Mouse (Mus musculus) testis, adult 2 months (tissue): ENCODE measurements around the gene Ublcp1. TPM values are rescaled to one million over a fixed set of nuclear protein-coding genes. Genes with fewer than 3 reads are reported as not detected.

Experiments used
- H3K27ac ChIP-seq: fragments of 200-500 bp; 2 replicates; pipeline ENCODE4 v1.5.1; 2012; ENCODE audit warnings: low read depth, low read length; ENCODE audit not compliant: control insufficient read depth, insufficient read depth
- H3K27me3 ChIP-seq: fragments of 200-500 bp; 2 replicates; pipeline ENCODE4 v1.6.1; 2012; ENCODE audit warnings: mild to moderate bottlenecking, low read length, moderate library complexity; ENCODE audit not compliant: control insufficient read depth, insufficient read depth
- H3K36me3 ChIP-seq: fragments of 200-500 bp; 2 replicates; pipeline ENCODE4 v1.6.1; 2012; ENCODE audit warnings: mild to moderate bottlenecking, low read length; ENCODE audit not compliant: control insufficient read depth, insufficient read depth
- H3K4me1 ChIP-seq: fragments of 200-500 bp; 2 replicates; pipeline ENCODE4 v1.6.1; 2012; ENCODE audit warnings: low read length; ENCODE audit not compliant: control insufficient read depth, insufficient read depth
- H3K4me3 ChIP-seq: fragments of 200-500 bp; 2 replicates; pipeline ENCODE4 v1.5.1; 2012; ENCODE audit warnings: low read depth, mild to moderate bottlenecking, low read length, moderate library complexity, mixed read lengths; ENCODE audit not compliant: control insufficient read depth
- CTCF ChIP-seq: fragments of 200-500 bp; IDR thresholded peaks from 2 replicates; pipeline ENCODE4 v1.5.1; 2012; ENCODE audit warnings: low read depth, mild to moderate bottlenecking, inconsistent platforms, low read length, moderate library complexity; ENCODE audit not compliant: control insufficient read depth, insufficient read depth, insufficient replicate concordance
- POLR2A ChIP-seq: fragments of 200-500 bp; IDR thresholded peaks from 2 replicates; pipeline ENCODE4 v1.6.1; 2012; ENCODE audit warnings: low read depth, mild to moderate bottlenecking, inconsistent platforms, low read length, moderate library complexity; ENCODE audit not compliant: control insufficient read depth
- polyA plus RNA-seq: library from polyadenylated mRNA; depleted of rRNA; stranded (reverse); fragments of >200 nt; gene quantifications from 2 replicates; pipeline ENCODE4 v1.2.3, GENCODE M21; 2012

Gene Ublcp1
- polyA plus RNA-seq, 1 experiment: 14.7 TPM

DNA sequence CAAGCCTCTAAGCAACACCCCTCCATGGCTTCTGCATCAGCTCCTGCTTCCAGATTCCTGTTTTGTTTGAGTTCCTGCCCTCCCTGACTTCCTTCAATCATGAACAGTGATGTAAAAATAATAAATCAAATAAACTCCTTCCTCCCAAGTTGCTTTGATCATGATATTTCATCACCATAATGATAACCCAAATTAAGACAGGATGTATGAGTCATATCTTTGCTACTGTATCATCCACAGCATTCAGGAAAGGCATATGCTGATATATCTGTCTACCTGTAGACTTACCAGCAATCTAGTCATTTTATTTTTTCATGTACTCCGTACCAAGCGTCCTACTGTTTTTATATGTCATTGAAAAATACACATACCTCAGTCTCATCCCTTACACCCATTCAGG is 31.2 kb upstream of the Ublcp1 start:
- no peaks in the 10 kb centered on the region for H3K27me3 ChIP-seq
- H3K27ac ChIP-seq: no peak overlapping the region
- no peak for TF ChIP-seq POLR2A
- TF ChIP-seq CTCF: no peak
- no peaks in the 10 kb centered on the region; the same call in 1 of the 2 replicates for H3K4me1 ChIP-seq
- no peak overlapping the region for H3K4me3 ChIP-seq
- no peaks in the 10 kb centered on the region for H3K36me3 ChIP-seq

DNA sequence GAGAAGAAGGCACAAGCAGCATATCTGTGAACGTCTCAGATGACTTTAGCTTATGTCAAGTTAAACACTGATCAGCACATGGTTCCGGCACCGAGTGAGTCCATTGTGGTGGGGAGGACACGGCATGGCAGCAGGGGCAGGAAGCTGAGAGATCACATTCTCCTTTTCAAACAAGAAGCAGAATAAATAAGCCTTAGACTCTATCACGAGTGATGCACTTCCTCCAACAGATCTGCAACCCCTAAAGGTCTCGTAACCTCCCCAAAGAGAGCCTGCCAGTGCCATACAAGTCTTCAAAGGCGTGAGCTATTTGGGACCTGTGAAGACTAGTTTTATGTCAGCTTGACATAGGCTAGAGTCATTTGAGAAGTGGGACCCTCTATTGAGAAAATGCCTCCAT is 30.7 kb upstream of the Ublcp1 start:
- Histone ChIP-seq H3K4me1 (no peaks in the 10 kb centered on the region; the same call in 1 of the 2 replicates), H3K4me3 (no peak overlapping the region), H3K27me3 (no peaks in the 10 kb centered on the region), H3K27ac (no peak overlapping the region), H3K36me3 (no peaks in the 10 kb centered on the region)
- TF ChIP-seq POLR2A (no peak), CTCF (no peak)

DNA sequence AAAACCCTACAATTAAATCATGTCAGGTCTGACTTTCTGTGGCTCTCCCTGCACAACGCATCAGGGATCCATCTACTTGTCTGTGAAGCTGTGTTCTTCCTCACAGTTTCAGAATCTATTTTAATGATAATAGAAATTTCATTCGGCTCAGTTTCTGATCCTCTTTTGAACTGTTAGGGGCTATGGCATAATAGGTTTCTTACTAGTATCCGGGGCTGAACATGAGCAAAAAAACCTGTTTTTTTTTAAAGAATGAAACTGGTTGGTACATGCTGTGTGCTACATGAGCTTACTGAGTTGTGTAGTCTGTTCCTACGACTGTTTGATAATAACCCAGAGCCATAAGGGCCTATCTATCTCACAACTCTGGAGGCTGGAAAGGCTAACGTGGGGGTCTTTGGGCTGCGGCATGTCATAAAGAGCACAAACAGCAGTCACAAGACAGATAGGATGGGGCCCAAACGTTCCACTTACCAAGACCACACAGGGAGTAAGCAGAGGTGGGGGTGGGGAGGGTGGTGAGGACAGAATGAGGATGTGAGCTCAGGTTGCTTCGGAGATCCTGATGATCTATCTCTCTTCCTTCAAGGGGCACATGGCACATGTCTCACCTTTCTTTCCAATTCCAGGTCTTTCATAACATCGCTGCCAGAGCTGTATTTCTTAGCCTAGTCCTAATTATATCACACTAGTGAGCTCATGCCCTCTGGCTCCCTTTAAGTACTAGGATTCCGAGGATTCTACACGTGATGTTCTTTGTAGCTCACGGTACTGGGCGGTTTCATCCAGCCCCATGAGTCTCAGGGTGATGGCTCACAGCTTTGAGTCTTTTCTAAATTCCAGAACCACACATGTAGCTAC is 28.3 kb upstream of the Ublcp1 start:
- Histone ChIP-seq H3K4me1 (no peaks in the 10 kb centered on the region; the same call in 1 of the 2 replicates), H3K27ac (no peak overlapping the region), H3K4me3 (no peak overlapping the region), H3K36me3 (no peaks in the 10 kb centered on the region), H3K27me3 (no peaks in the 10 kb centered on the region)
- TF ChIP-seq POLR2A: no peak
- no peak for TF ChIP-seq CTCF

DNA sequence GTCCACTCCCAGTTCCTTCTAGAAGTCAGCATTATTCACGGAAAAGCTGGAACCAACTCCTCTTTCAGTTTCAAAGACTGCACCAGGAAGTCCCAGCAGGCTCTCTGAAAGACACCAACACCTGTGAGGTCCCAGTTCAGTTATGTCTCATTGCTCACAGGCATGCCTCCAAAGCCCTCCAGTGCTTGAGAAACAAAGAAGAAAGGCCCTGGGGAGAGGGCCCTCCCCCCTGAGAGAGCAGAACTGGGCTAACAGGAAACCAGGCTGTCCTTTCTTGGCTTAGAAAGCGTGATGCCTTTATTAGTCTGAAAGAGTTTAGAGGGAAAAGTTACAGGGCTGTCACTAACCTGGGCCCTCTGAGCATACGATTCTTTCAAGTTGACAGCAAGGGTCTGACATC is 25.9 kb upstream of the Ublcp1 start:
- Histone ChIP-seq H3K4me3 (no peak overlapping the region), H3K4me1 (no peaks in the 10 kb centered on the region; the same call in 1 of the 2 replicates), H3K36me3 (no peaks in the 10 kb centered on the region), H3K27me3 (no peaks in the 10 kb centered on the region), H3K27ac (no peak overlapping the region)
- TF ChIP-seq POLR2A: no peak
- no peak for TF ChIP-seq CTCF

DNA sequence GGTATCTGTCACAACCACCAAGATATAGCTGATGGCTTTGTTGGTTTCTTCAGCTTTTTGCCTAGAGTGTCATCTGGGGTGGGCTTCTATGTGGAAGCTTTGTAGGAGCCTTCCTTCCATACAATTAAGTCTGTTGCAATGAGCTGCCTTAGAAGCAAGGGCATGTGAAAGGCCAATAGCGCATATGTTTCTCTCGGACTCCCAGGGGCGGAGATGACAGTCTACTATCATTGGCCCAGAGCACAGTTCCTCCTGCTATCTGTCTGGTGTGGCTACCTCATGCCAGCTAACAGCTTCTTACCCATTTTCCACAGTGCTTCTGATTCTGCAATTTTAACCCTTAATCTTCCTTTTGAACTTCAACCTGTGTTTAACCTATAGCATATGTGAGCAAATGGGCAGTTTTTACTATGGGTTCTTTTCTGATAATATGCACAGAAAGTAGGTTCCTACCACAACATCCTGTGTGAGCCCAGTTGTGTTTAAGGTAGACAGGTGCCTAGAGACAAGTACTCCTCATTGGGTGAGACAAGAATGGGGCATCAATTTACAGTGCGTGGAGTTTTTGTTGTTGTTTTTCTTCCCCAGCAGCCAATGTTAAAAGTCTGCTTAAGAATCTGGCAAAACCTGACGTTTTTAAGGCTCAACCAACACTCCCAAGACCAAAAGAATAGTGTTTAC is 24.5 kb upstream of the Ublcp1 start:
- Histone ChIP-seq H3K27me3 (no peaks in the 10 kb centered on the region), H3K27ac (no peak overlapping the region), H3K4me3 (no peak overlapping the region), H3K4me1 (no peaks in the 10 kb centered on the region; the same call in 1 of the 2 replicates), H3K36me3 (no peaks in the 10 kb centered on the region)
- TF ChIP-seq CTCF (no peak), POLR2A (no peak)

DNA sequence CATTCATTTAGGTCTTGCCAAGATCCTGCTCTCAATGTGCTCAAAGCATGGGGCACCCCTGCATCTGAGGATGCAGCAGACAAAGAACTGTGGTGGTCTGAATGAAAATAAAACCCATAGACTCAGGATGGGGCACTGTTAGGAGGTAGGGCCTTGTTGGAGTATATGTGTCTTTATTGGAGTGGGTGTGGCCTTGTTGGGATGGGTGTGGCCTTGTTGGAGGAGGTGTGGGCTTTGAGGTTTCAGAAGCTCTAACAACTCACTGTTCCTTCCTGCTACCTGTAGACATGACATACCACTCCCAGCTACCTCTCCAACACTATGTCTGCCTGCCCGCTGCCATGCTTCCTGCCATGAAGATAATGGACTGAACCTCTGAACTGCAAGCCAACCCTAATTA is 18.8 kb upstream of the Ublcp1 start:
- no peak overlapping the region for H3K4me3 ChIP-seq
- H3K27me3 ChIP-seq: no peaks in the 10 kb centered on the region
- TF ChIP-seq CTCF: no peak
- TF ChIP-seq POLR2A: no peak
- H3K27ac ChIP-seq: no peak overlapping the region
- no peaks in the 10 kb centered on the region for H3K36me3 ChIP-seq
- no peaks in the 10 kb centered on the region for H3K4me1 ChIP-seq

DNA sequence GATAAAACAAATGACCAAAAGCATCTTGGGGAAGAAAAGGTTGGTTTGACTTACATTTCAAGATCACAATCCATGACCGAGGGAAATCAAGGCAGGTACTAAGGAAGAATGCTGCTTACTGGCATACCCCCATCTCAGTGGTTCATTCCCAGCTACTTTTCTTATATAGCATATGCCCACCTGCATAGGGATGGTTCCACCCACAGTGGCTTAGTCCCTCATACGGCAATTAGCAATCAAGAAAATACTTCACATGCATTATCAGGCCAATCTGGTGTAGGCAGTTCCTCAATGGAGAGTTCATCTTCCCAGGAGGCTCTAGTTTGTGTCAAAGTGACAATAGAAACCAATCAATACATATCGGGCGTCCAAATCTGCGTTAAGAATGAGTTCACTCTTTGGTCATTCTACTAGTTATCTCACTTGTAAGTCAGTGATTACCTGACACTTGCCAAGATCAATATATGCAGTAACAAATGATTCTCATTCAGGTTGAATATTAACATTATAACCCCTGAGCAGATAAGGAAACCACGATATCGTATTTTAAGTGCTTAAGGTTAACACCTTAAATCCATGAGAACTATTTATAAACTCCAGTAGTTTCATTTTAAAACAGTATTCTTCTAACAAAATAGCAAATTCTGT is 14.9 kb upstream of the Ublcp1 start:
- Histone ChIP-seq H3K4me3 (no peak overlapping the region), H3K27me3 (no peaks in the 10 kb centered on the region), H3K27ac (no peak overlapping the region), H3K36me3 (no peaks in the 10 kb centered on the region), H3K4me1 (no peaks in the 10 kb centered on the region; the same call in 1 of the 2 replicates)
- no peak for TF ChIP-seq CTCF
- no peak for TF ChIP-seq POLR2A
